Mouse (Mus musculus) ES-Bruce4 (cell line): ENCODE data around the gene Zbtb42.

Source experiments
- CTCF ChIP-seq: IDR thresholded peaks from one replicate; pipeline ENCODE4 v1.8.1; 2011; ENCODE audit warnings: low read depth, low read length
- EP300 ChIP-seq: IDR thresholded peaks from 2 replicates; pipeline ENCODE4 v1.6.1; 2011; ENCODE audit warnings: low read depth, low read length; ENCODE audit not compliant: insufficient read depth
- POLR2A ChIP-seq: IDR thresholded peaks from one replicate; pipeline ENCODE4 v1.8.1; 2011; ENCODE audit warnings: low read length; ENCODE audit not compliant: insufficient read depth

DNA sequence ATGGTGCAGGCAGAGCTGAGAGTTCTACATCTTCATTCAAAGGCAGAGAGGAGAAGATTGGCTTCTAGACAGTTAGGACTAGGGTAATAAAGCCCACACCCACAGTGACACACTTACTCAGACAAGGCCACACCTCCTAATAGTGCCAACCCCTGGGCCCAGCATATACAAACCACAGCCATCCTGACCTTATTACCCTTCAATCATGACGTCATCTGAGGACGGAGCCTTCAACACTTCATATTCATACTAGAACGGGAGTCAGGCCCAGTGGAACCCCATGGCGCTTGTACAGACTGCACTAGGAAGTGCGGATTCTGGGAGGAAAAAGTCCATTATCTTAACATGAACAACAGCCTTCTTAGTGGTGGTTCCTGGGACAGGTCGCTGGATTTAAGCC is 35.5 kb upstream of the Zbtb42 start:
- no peak for TF ChIP-seq CTCF
- TF ChIP-seq POLR2A, result no peak
- no peak for TF ChIP-seq EP300
